Mouse (Mus musculus) forebrain, embryonic 16.5 days (tissue): Measurements from ENCODE around the gene Sfxn5. TPM values are rescaled to one million over a fixed set of nuclear protein-coding genes. Genes with fewer than 3 reads are reported as not detected.

Experiments used
- ATAC-seq: fragments of 200-750 bp; cut with Nextera tagmentation; 2 replicates; pipeline ENCODE4 v1.8.0; 2017; ENCODE audit warnings: mild to moderate bottlenecking, moderate library complexity
- H3K27ac ChIP-seq: fragments of 300-500 bp; sonication (generic); 2 replicates; pipeline ENCODE4 v1.5.1; 2014; ENCODE audit warnings: low read length, control low read depth
- H3K27me3 ChIP-seq: fragments of 300-500 bp; sonication (generic); replicated peaks from 2 replicates; pipeline ENCODE4 v1.6.1; 2014; ENCODE audit warnings: low read length; ENCODE audit not compliant: control insufficient read depth, insufficient read depth
- H3K36me3 ChIP-seq: fragments of 300-500 bp; sonication (generic); 2 replicates; pipeline ENCODE4 v1.6.1; 2014; ENCODE audit not compliant: control insufficient read depth, insufficient read depth
- H3K4me1 ChIP-seq: fragments of 300-500 bp; sonication (generic); replicated peaks from 2 replicates; pipeline ENCODE4 v1.6.1; 2014; ENCODE audit warnings: low read length; ENCODE audit not compliant: control insufficient read depth, insufficient read depth
- H3K4me2 ChIP-seq: fragments of 300-500 bp; sonication (generic); 2 replicates; pipeline ENCODE4 v1.6.1; 2014; ENCODE audit warnings: mild to moderate bottlenecking, low read length, control low read depth
- H3K4me3 ChIP-seq: fragments of 300-500 bp; sonication (generic); replicated peaks from 2 replicates; pipeline ENCODE4 v1.5.1; 2014; ENCODE audit warnings: mild to moderate bottlenecking, low read length, control low read depth
- H3K9ac ChIP-seq: fragments of 300-500 bp; sonication (generic); replicated peaks from 2 replicates; pipeline ENCODE4 v1.6.1; 2014; ENCODE audit warnings: low read depth, low read length, control low read depth
- H3K9me3 ChIP-seq: fragments of 300-500 bp; sonication (generic); 2 replicates; pipeline ENCODE4 v1.6.1; 2016; ENCODE audit warnings: low read length; ENCODE audit not compliant: control insufficient read depth
- WGBS: fragments of 180-500 bp; shearing (Covaris S2); extraction: QIAGEN DNeasy Blood & Tissue Kit; methylation state at CpG from one replicate; pipeline ENCODE4 v1.1.7; 2014; 5-methylcytosine and 5-hydroxymethylcytosine counted together
- polyA plus RNA-seq: library from polyadenylated mRNA; unstranded; fragments of >200 nt; fragmentation: Nextera tagmentation; extraction: Ambion mirVana; gene quantifications from 2 replicates; pipeline ENCODE4 v1.2.1, GENCODE M21; 2015

Sfxn5 gene
- polyA plus RNA-seq, 1 experiment from 2014 or later = 27.1 TPM

DNA sequence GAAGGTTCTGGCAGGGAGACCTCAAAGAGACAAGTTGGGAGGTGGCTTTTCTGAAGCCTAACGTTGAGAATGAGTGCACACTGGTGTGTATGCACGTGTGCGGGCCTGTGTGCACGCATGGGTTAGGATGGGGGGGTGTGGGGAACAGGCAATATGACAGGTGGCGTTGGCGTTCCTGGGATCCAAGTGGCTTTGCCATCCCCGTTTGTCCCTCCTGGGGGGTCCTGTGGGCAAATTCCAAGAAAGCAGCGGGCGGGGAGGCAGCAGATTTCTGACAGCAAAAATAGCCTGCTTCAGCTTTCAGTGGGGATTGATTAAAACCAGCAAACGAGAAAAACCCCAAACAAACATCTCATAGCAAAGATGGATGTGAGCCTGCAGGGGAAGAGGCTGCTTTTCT, 110.7 kb downstream of the Sfxn5 start:
- Histone ChIP-seq H3K27me3 (no peaks in the 10 kb centered on the region), H3K4me3 (no peak overlapping the region), H3K9me3 (no peaks in the 10 kb centered on the region), H3K36me3 (no peaks in the 10 kb centered on the region), H3K27ac (no peak overlapping the region; the same call in 1 of the 2 replicates), H3K4me1 (peaks cover 40% of the 10 kb centered on the region), H3K4me2 (no peak overlapping the region), H3K9ac (no peak overlapping the region)
- WGBS = 54% methylated on average over 10 of the region's 10 CpGs
- ATAC-seq = no peak

DNA sequence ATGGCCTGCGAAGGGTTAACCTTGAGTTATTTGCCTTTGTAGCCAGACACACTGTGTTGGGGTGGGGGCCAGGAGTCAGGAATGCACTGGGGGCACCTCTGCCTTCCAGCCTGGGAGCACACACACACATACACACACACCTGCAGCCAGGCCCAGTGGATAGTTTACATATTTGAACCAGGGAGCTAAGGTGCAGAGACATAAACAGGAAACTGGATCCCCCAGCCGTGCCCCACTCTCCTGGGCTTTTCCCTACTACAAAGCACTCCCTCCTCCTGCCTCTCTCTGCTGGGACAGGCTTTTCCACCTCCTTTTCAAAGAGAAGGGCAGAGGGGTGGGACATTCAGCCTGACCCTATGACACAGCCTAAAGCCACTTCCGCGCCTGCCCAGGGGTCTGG, 112.3 kb downstream of the Sfxn5 start:
- peaks cover 43% of the 10 kb centered on the region for H3K4me1 ChIP-seq
- H3K4me3 ChIP-seq = no peak overlapping the region
- H3K9me3 ChIP-seq = no peaks in the 10 kb centered on the region
- no peak overlapping the region for H3K27ac ChIP-seq
- H3K36me3 ChIP-seq = no peaks in the 10 kb centered on the region
- WGBS = 50% methylated on average over 4 of the region's 4 CpGs
- no peaks in the 10 kb centered on the region for H3K27me3 ChIP-seq
- no peak overlapping the region for H3K4me2 ChIP-seq
- no peak for ATAC-seq
- no peak overlapping the region for H3K9ac ChIP-seq

DNA sequence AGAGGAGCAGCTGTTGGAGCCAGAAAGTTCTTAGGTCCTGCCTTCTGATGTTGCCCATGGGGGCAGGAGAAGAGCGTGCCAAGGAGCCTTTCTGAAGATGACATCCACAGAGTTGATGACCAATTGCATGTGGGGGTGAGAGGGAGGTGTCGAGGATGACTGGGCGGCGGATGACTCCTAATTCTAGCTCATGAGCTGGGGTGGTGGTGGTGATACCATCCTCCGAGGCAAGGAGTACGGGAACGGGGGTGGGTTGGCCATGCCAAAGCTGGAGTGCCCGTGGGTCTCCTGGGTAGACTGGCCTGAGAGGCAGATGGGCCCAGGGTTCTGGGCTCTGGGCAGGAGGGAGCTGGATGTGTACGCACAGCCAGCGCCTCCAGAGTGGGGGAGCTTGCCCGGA, 113.5 kb downstream of the Sfxn5 start:
- WGBS = 76% methylated on average over 11 of the region's 11 CpGs
- no peak overlapping the region for H3K9ac ChIP-seq
- ATAC-seq = no peak
- H3K27me3 ChIP-seq = no peaks in the 10 kb centered on the region
- H3K36me3 ChIP-seq = no peaks in the 10 kb centered on the region
- no peak overlapping the region for H3K4me3 ChIP-seq
- no peaks in the 10 kb centered on the region for H3K9me3 ChIP-seq
- no peak overlapping the region for H3K27ac ChIP-seq
- H3K4me1 ChIP-seq = peaks cover 49% of the 10 kb centered on the region
- H3K4me2 ChIP-seq = no peak overlapping the region

DNA sequence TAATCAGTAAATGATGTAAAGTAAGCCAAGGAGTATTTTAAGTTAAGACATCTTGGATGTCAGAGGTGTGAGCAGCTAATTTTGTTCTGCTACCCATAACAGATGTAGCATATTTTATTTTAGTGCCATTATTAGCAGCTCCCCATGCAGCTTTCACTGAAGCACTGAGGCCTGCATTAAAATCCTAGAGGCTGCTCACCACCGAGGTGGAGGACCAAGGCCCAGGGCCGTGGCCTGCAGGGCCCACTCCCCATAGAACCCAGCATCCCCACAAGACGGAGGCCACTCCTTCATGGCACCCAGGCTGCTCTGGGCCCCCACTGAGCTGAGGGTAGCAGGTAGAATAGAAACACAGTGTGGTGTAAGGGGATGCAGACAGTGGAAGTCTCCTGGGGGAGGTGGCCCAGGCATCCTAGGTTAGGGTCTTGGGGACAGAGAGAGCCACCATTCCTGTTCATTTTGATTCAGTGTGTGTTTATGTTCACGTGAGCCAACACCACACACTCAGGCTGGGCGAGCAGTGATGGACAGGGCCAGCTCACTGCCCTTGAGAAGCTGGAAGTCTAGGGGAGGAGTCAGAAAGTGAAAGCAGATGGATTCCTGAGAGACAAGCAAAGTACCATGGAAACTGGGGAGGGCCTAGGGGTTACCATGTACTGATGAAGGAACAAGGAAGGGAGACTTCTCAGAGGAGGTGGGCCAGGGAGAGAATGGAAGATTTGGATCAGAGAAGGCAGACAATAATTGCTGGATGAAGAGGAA, 114.4 kb downstream of the Sfxn5 start:
- WGBS = 25% methylated on average over 5 of the region's 5 CpGs
- no peaks in the 10 kb centered on the region for H3K36me3 ChIP-seq
- ATAC-seq = peak; percentile 61
- no peaks in the 10 kb centered on the region for H3K9me3 ChIP-seq
- no peak overlapping the region for H3K9ac ChIP-seq
- H3K4me1 ChIP-seq = peaks cover 49% of the 10 kb centered on the region
- peak overlapping the region; percentile 93 for H3K27ac ChIP-seq
- no peak overlapping the region for H3K4me3 ChIP-seq
- no peaks in the 10 kb centered on the region for H3K27me3 ChIP-seq
- H3K4me2 ChIP-seq = peak overlapping the region; percentile 12; the same call in 1 of the 2 replicates

DNA sequence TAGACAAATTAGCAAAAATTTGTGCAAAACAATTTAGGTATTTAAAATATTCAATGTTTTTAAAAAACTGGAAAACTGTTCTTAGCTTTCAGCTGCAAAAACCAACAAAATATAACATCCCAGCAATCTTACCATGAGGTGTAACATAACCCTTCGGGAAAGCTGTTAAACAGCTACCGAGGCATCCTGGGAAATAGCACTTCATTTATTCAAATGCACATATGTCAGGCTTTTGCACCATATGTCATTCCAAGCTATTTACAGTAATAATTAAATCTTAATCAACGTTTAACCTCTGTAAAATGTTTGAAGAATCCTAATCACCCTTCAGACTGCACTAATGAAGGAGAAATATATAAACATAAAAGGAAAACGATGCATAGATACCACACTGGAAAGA, 115.0 kb downstream of the Sfxn5 start:
- H3K9me3 ChIP-seq = no peaks in the 10 kb centered on the region
- peak; percentile 64 for ATAC-seq
- peaks cover 42% of the 10 kb centered on the region for H3K4me1 ChIP-seq
- 42% methylated on average over 4 of the region's 4 CpGs for WGBS
- no peak overlapping the region for H3K4me3 ChIP-seq
- peak overlapping the region; percentile 79 for H3K27ac ChIP-seq
- H3K9ac ChIP-seq = no peak overlapping the region
- H3K4me2 ChIP-seq = no peak overlapping the region
- no peaks in the 10 kb centered on the region for H3K36me3 ChIP-seq
- H3K27me3 ChIP-seq = no peaks in the 10 kb centered on the region

DNA sequence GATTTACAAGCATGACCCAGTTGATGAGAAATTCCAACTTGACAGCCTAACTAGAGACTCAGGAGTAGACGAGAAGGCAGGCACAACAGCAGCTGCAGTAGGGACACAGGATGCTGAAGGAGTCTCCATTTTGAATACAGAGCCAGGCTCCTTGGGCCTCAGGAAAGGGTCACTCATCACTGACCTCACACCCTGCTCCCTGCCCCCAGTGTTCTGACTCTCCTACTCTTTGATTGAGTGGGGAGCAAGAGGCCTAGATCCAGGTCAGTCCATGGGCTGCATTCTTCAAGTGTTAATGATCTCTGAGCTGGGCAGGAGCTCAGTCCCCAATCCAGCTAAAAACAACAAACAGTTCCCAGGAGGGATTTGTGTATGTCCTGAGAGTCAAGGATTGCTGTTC, 122.5 kb downstream of the Sfxn5 start:
- H3K4me1 ChIP-seq = peaks cover 28% of the 10 kb centered on the region
- no peak for ATAC-seq
- 50% methylated on average over 1 of the region's 1 CpGs for WGBS
- H3K9ac ChIP-seq = no peak overlapping the region
- H3K9me3 ChIP-seq = no peaks in the 10 kb centered on the region
- H3K27ac ChIP-seq = no peak overlapping the region
- H3K27me3 ChIP-seq = no peaks in the 10 kb centered on the region
- no peak overlapping the region for H3K4me2 ChIP-seq
- no peaks in the 10 kb centered on the region for H3K36me3 ChIP-seq
- no peak overlapping the region for H3K4me3 ChIP-seq

DNA sequence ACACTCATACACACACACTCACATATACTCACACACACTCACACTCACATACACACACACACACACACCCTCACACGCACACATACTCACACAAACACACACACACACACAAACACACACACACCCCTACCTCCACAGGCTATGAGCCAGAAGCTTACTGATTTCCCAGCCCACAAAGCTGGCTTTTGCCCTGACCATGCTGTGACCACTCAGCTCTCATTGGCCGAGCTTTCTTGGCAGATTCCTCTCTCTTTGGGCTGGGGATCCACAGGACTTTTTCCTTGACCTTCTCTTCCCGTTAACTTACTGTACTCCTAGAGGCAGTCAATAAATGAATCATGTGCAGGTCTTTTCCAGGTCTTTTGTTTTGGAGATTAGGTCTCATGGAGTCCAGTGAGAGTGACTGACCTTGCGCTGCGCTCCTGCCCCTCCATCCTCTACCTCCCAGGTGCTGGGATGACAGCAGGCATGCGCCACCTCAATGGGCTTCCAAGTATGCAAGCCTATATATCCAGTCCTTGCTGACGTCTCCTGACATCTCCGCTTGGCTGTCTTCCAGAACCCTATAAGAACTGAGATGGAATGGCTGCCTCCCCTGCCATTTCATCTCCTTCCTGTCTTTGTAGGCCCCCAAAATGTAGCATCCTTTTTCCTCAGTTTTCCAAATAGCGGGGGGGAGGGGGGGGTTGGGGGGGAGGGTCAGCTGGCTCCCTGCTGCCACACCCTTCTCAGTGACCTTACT, 123.8 kb downstream of the Sfxn5 start:
- no peak overlapping the region for H3K27ac ChIP-seq
- ATAC-seq = no peak
- H3K4me1 ChIP-seq = peaks cover 26% of the 10 kb centered on the region
- no peak overlapping the region for H3K4me3 ChIP-seq
- WGBS = 67% methylated on average over 8 of the region's 9 CpGs
- H3K9ac ChIP-seq = no peak overlapping the region
- H3K27me3 ChIP-seq = no peaks in the 10 kb centered on the region
- H3K36me3 ChIP-seq = 0 out of 2 replicates have a peak, but pooled peaks cover 6% of the 10 kb centered on the region
- H3K4me2 ChIP-seq = no peak overlapping the region
- H3K9me3 ChIP-seq = no peaks in the 10 kb centered on the region

DNA sequence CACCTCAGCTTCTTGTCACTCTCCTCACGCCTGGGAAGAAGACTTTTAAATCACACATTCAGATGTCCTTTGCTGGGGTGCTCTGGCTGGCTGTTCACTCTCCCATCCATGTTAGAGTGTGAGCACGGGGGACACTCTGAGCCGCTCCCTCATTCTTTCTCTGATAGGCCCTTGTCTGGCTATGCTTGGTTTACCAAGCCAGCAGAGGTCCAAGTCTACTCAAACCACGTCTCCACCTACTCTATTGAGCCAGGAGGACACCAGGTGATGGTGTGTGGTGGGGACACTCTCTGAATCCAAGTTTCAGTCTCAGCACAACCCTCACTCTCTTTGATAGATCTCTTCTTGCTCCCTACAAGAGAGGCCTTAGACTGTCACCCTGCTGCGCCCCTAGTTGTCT, 125.9 kb downstream of the Sfxn5 start:
- peak overlapping the region; percentile 93 for H3K27ac ChIP-seq
- 0 out of 2 replicates have a peak, but pooled peaks cover 6% of the 10 kb centered on the region for H3K36me3 ChIP-seq
- no peaks in the 10 kb centered on the region for H3K27me3 ChIP-seq
- no peak overlapping the region for H3K4me2 ChIP-seq
- H3K9ac ChIP-seq = peak overlapping the region; percentile 5; the same call in 1 of the 2 replicates
- no peaks in the 10 kb centered on the region for H3K9me3 ChIP-seq
- H3K4me1 ChIP-seq = peaks cover 26% of the 10 kb centered on the region
- 69% methylated on average over 5 of the region's 5 CpGs for WGBS
- H3K4me3 ChIP-seq = no peak overlapping the region
- ATAC-seq = no peak

DNA sequence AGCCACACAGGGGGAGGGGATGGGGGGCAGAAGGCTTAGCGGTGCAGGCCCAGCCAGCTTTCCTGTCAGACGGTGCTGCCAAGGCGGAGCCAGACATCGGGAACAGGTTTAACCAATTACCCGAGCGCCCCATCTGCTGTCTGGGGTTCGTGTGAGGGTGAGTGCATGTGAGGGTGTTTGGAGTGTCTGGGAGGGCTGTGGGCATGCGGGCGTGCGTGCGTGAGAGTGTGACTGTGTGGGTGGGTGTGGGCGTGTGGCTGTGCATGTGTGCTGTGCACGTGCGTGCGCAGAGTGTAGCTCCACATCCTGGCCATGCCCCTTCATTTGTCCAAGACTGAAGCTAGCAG, 126.3 kb downstream of the Sfxn5 start:
- Histone ChIP-seq H3K27ac (peak overlapping the region; percentile 93), H3K36me3 (0 out of 2 replicates have a peak, but pooled peaks cover 6% of the 10 kb centered on the region), H3K4me3 (no peak overlapping the region), H3K9ac (peak overlapping the region; percentile 5; the same call in 1 of the 2 replicates), H3K9me3 (no peaks in the 10 kb centered on the region), H3K4me2 (no peak overlapping the region), H3K4me1 (peaks cover 26% of the 10 kb centered on the region), H3K27me3 (no peaks in the 10 kb centered on the region)
- peak; percentile 86 for ATAC-seq
- 37% methylated on average over 15 of the region's 15 CpGs for WGBS
